Mouse (Mus musculus) bone marrow, adult 2 months (tissue): ENCODE data around the gene Galnt6.

Experiments
- CTCF ChIP-seq: fragments of 200-500 bp; IDR thresholded peaks from 2 replicates; pipeline ENCODE4 v1.5.1; 2011; ENCODE audit warnings: low read length, control low read depth; ENCODE audit not compliant: control insufficient read depth, insufficient read depth
- POLR2A ChIP-seq: fragments of 200-500 bp; IDR thresholded peaks from 2 replicates; pipeline ENCODE4 v1.6.1; 2011; ENCODE audit warnings: low read depth, mild to moderate bottlenecking, control low read depth, low read length, borderline replicate concordance; ENCODE audit not compliant: control insufficient read depth

- TF ChIP-seq POLR2A: no peak
- no peak for TF ChIP-seq CTCF
Measured at GRCm38 (mm10) chr15:100743238-100743637, 14.1 kb upstream of the Galnt6 start.
